Mouse (Mus musculus) retina, postnatal 7 days (tissue): ENCODE measurements around the gene Lmo2.
"Not testable (repeated sequence)": the region's sequence is repeated elsewhere in the genome, so short reads cannot be mapped to it uniquely, and the experiment has no call there.

Source experiments
- DNase-seq: peaks from one replicate; pipeline ENCODE4 v3.0.0-alpha.2; 2012; ENCODE audit warnings: low read depth, low spot score

Lmo2 gene

DNA sequence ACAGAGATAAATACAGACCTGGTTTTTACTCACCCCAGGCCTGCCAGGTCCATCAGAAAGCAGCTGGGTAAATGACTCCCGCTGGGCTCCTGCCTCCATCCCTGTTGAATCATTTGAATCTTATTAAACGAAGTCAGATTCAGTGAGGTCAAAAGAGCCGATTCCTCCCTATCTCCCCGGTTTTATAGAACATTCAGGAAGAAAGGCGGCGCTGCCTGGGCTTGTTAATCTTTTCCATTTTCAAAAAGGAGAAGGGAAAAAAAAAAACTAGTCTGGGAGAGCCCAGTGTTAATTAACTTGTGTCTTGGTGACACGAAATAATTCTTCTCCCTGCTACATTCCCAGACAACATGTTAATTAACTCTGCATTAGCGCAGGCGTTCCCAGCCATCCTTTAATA lies 19.9 kb downstream of the Lmo2 start:
- no peak for DNase-seq

- peak; percentile 60 for DNase-seq
These were observed 24.5 kb downstream of the Lmo2 start for GRCm38 (mm10) chr2:103982250-103982649.

DNA sequence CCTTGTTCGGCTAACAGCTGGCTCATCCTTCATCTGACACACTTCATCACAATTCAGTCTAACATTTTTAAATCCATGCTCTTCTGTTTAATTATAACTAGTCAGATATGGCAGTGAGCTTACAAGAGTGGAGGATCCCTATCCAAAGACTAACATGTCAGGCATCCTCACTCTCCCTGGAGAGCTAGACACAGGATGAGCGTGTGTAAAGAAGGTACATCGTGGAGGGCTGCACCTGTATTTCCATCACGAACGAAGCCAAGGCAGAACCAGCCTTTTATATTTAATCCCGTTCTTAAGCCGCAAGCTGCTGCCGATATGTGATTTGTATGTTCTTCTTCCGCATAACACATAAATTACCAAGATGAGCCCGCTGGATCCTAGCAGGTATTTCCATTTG lies 25.4 kb downstream of the Lmo2 start:
- DNase-seq, result no peak

DNA sequence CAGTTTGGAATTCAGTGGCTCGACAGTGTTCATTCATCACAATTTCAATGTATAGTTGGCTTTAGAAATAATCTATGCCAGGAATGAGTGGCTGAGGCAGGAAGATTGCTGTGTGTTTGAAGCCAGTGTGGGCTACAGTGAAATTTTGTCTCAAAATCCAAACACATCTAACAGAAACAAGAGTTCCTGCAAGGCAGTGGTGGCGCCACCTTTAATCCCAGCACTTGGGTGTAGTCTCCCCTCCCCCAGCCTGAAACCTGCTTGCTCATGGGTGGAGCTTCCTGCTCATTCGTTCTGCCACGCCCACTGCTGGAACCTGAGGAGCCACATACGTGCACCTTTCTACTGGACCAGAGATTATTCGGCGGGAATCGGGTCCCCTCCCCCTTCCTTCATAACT lies 29.8 kb downstream of the Lmo2 start:
- DNase-seq, result not testable (repeated sequence)

GRCm38 (mm10) chr2:103989724-103990123 lies 31.9 kb downstream of the Lmo2 start:
- DNase-seq, result no peak

DNA sequence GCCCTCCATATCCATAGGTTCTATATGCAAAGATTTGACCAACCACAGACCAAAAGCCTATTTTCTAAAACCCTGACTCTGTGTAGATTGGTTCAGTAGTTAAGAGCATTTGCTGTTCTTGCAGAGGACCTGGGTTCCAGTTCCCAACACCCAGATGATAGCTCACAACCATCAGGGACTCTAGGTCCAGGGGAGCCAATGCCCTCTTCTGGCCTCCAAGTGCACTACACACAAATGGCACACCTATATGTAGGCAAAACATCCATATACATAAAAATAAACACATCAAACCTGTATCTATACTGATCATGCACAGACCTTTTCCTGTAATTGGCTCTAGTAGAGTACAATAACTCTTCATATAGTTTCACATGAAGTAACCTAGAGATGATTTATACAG lies 33.5 kb downstream of the Lmo2 start:
- DNase-seq, result no peak

- DNase-seq, result no peak
These were observed 34.4 kb downstream of the Lmo2 start for GRCm38 (mm10) chr2:103992162-103992561.

- no peak for DNase-seq
These were observed 35.0 kb downstream of the Lmo2 start for GRCm38 (mm10) chr2:103992618-103993332.

- DNase-seq, result no peak
These were observed 43.3 kb downstream of the Lmo2 start for GRCm38 (mm10) chr2:104001076-104001475.

DNA sequence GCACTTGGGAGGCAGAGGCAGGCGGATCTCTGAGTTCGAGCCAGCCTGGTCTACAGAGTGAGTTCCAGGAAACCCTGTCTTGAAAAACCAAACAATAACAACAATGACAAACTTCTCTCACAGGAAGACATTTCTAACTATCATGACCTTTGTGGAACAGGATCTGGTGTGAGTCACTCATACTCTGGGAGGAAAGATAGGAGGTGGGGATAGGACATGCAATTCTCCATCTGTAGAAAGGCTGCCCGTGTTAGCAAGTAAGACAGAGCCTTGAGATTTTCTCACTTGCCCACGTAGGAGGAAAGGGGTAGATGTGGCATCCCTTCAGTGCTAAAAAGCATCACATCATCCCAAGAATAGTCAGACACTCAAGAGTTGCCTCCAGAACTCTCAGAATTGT lies 44.1 kb downstream of the Lmo2 start:
- no peak for DNase-seq

DNA sequence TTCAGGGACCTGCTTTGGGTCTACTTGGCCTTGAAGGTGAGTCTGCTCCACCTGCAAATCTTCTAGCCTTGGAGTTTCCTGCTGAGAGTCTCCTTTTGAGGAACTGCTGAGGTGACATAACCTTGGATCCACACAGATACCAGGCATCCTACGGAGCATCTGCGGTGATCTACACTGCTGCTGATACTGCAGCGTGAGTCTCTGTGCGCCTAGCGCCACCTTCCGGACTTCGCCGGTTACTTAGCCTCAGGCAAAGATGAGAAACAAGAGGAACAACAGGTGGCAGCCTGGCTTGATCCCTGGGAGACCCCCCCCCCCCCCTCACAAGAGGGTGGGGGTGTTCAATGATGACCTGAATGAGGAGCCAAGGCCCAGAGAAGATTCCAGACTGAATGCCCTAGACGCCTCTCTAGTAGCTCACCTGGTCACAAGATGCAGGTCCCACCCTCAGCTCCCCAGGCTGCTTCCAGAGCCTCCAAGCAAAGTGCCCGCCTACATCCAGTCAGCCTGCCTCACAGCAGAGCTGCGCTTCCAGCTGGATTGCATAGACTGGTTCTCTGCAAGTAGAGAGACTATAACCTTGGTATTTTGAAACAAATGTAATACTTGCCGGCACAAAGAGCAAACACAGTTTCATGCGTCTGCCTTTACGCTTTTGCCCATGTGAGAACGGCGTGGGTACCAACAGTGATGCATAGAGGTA lies 45.1 kb downstream of the Lmo2 start:
- DNase-seq, result peak; percentile 49

- no peak for DNase-seq
These were observed 50.2 kb downstream of the Lmo2 start for GRCm38 (mm10) chr2:104007793-104008519.

DNA sequence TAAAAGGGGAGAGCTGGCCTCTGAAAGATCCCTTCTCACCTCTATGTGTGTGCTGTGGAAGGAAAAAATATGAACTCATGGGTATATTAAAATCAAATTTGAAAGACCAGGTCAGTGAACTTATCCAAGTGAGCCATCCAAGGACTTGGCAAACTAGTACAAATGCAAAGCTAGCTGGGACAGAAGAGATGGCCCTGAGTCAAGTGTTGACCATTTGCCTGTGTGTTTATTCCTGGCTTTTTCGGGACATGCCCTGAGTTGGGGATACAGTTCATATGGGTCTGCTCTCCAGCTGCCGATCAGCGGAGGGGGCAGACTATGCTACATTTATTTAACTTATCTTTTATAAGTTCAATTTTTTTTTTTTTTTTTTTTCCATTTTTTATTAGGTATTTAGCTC lies 51.1 kb downstream of the Lmo2 start:
- DNase-seq, result not testable (repeated sequence)

DNA sequence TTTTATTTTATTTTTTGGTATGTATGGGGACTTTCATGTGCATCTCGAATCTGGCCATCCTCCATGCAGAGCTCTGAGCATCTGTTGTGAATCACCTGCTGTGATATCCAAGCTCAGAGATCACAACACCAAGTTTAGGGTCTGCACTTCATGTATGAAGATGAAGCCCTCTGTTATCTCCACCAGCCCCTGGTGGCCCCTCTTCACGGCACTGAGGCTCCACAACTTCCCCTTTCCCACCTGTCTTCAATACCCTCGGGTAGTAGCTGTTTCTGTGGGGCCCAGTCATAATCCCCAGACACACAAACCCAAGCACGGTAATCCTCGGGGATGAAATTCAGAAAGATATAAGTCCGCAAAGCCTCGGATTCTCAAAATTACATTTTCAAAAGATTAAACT lies 65.3 kb downstream of the Lmo2 start:
- DNase-seq, result no peak

DNA sequence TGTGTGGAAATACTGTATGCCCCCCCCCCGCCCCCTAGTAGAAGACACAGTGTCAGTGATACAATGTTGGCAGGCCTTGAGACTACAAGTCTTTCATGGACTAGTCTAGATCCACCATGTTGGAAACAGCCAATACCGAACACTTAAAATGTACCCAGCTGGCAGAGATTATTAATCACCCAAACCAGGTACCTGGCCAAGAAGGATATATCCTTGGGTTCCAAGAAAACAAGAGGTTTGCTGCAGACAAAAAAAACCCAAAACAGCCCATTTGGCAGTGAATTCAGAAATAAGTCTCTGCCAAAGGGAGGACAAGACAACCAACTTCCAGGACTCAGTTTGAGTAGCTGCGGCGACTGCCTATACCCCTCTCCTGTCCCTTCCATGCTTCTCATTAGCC lies 66.9 kb downstream of the Lmo2 start:
- no peak for DNase-seq

- DNase-seq, result peak; percentile 57
These were observed 69.8 kb downstream of the Lmo2 start, which contains the start of gene Fbxo3 for GRCm38 (mm10) chr2:104027458-104028138. Fbxo3 (plus strand) TSS chr2:104027721.

GRCm38 (mm10) chr2:104028139-104028723 lies 70.4 kb downstream of the Lmo2 start, which contains the start of gene 4931422A03Rik:
4931422A03Rik (minus strand) TSS chr2:104028361.
- no peak for DNase-seq

- no peak for DNase-seq
These were observed 71.3 kb downstream of the Lmo2 start for GRCm38 (mm10) chr2:104029074-104029473.

DNA sequence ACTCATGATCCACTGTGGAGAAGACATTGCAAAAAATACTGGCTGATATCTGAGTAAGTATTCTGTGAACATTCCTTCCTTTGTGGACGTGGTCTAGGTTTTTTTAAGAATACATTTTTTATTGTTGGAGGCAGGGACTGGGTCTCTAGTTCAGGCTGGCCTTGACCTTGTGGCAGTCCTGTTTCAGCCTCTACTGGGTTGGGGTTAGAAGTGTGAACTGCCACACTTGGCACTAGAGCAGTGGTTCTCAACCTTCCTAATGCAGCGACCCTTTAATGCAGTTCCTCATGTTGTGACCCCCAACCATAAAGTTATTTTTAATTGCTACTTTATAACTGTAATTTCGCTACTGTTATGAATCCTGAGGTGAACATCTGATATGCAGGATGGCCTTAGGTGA lies 72.6 kb downstream of the Lmo2 start:
- no peak for DNase-seq
